Mouse (Mus musculus): ENCODE measurements around the gene Ddx46.

Gene Ddx46

DNA sequence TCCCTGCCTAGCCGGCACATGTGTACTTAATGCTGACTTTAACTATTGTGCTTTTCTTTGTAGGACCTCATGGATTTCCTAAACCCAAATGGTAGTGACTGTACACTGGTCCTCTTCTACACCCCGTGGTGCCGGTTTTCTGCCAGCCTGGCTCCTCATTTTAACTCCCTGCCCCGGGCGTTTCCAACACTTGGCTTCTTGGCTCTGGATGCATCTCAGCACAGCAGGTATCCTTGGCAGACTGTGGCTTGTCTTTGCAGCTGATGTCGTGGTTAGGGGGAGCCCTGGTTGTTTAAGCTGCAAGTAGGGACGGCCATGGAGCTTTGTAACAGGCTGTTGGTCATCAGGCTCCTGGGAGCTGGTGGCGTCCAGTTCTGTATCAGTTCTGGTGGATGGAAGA, 86.7 kb downstream of the Ddx46 start:
- WGBS: 53% methylated on average over 8 of the region's 8 CpGs

DNA sequence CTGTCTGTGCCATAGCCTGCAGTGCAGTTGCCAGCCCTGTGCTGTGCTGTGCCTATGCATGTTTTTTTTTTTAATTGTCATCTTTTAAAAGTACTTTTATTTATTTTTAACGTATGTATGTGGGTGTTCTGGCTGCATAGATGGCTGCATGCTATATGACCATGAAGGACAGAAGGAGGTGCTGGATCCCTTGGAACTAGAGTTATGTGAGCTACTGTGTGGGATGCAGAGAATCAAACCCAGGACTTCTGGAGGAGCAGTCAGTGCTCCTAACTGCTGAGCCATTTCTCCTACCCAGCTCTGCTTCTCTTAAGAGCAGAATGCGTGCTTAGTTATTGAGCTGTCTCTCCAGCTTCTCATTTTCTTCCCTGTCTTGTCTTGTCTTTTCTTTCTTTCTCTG, 87.2 kb downstream of the Ddx46 start:
- 55% methylated on average over 2 of the region's 2 CpGs for WGBS

GRCm38 (mm10) chr13:55726598-55727119, 91.8 kb downstream of the Ddx46 start:
- 2% methylated on average over 4 of the region's 4 CpGs for WGBS

- under 1% methylated on average over 69 of the region's 73 CpGs for WGBS
Measured at GRCm38 (mm10) chr13:55727120-55727838, 92.5 kb downstream of the Ddx46 start, which contains the start of gene Pcbd2. Gene Pcbd2, plus strand, starts transcription at chr13:55727368.

DNA sequence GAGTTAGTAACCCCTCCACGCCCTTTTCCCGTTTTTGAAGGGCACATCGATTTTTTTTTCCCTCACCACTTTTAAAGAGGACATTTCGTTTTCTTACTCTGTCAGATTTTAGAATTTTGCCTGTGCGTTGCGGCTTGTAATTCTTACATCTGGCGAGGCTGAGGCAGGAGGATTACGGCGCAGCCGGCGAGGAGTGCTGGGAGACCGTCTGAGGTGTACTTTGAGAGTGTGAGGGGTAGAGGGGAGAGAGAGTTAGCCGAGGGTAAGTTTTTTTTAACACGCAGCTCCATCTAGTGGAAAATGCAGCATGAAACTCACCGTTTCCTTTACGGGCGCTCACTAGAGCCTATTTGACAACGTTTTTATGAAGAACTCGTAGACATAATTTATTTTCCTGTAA, 93.0 kb downstream of the Ddx46 start:
- under 1% methylated on average over 19 of the region's 19 CpGs for WGBS

- WGBS: 86% methylated on average over 7 of the region's 7 CpGs
Measured at GRCm38 (mm10) chr13:55730716-55731115, 95.9 kb downstream of the Ddx46 start.

Data from cerebral cortex, adult 2 months (tissue).